Mouse (Mus musculus): ENCODE data around the gene Ier5. TPM values are rescaled to one million over a fixed set of nuclear protein-coding genes. Genes with fewer than 3 reads are reported as not detected.
A peak's percentile ranks its signal among the peaks of the same experiment; 100 is the strongest.

Ier5 gene
- total and polyA plus RNA-seq, 3 experiments = 7.2 to 7.4 TPM; not detected in 1

DNA sequence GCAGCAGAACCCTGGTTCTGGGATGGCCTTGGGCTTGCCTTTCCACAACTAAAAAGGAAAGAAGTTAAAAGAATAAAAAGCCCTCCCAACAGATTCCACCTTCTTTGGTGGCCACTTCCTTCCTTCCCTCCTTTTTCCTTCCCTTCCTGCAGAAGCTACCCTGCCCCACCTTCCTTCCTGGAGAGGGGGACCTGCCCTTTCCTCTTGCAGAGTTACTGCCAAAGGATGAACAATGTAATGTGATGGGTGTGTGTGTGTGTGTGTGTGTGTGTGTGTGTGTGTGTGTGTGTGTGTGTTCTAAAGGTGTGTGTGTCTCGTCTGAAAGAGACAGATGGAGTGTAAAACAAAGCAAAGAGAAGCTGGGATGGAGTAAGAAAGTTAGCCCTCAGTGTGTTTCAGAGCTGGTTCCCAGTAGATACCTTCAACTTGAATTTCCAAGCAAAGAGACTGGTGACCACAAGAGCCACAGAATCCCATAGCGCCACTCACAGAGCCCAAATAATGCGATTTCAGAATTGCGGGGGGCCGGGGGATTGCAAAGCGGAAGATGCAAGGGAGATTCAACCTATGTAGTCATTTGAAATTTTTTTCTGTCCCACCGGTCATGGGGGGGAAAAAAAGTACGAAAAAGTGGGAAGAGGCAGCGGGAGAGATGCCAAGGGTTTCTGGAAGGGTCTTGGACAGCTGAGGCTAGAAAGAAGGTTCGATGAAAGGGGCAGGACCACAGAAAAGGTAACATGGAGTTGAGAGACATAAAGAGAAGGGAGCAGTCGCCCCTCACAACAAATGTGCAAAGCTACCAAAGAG, 17.1 kb downstream of the Ier5 start:
- H3K27ac ChIP-seq (ENCODE audit: control insufficient read depth, low read depth, low read length) = peak overlapping the region; percentile 58

DNA sequence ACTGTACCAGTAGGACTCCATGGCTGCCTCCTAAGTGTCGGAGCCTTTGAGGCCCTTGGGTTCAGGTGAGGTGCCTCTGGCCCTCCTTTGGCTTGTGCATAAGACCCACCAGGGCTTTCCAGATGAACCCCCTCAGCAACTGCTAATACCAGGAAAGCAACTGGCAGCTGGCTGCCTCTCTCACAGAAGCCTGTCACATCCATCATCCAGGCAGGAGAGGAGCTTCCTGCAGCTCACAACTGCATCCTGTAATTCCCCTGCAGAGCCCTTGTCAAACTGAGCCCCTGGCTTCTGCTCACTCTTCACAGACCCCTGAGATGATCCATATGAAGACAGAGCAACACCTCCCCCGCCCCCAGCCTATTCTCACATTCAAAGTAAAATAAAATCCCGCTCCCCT, 21.8 kb downstream of the Ier5 start:
- Histone ChIP-seq H3K27ac (ENCODE audit: control insufficient read depth, low read depth, low read length) (no peak overlapping the region), H3K4me3 (ENCODE audit: control insufficient read depth in 1 of 2, insufficient read depth in 1 of 2, low read depth in 2 of 2, low read length in 2 of 2) (no peak overlapping the region), H3K36me3 (ENCODE audit: control insufficient read depth in 1 of 2, insufficient read depth in 2 of 2, low read length in 2 of 2) (peaks cover 0 to 2% of the 10 kb centered on the region in 2 experiments; a peak in 2 of 4 replicates), H3K27me3 (ENCODE audit: control insufficient read depth in 1 of 2, insufficient read depth in 2 of 2, low read length in 2 of 2) (no peaks in the 10 kb centered on the region), H3K4me1 (ENCODE audit: control insufficient read depth in 1 of 2, insufficient read depth in 2 of 2, low read length in 2 of 2) (peaks cover 3 to 9% of the 10 kb centered on the region in 2 experiments; a peak in 3 of 4 replicates), H3K79me2 (ENCODE audit: control insufficient read depth, insufficient read depth, low read length, poor library complexity) (no peaks in the 10 kb centered on the region), H3K9ac (ENCODE audit: control insufficient read depth, low read depth, low read length, poor library complexity, severe bottlenecking) (no peak overlapping the region), H3K9me3 (replicated peaks; ENCODE audit: insufficient read depth, low read length) (no peaks in the 10 kb centered on the region)
- no peak for DNase-seq (ENCODE audit: low read depth, low spot score)
- TF ChIP-seq MAX (IDR thresholded peaks at IDR 0.05; ENCODE audit: low read length) (no peak), RCOR1 (IDR thresholded peaks at IDR 0.05; ENCODE audit: low read depth, low read length) (no peak), ETS1 (IDR thresholded peaks at IDR 0.05; ENCODE audit: low read depth, low read length) (no peak), UBTF (IDR thresholded peaks at IDR 0.05; ENCODE audit: borderline replicate concordance, insufficient read depth, low read depth, low read length) (no peak), TAL1 (IDR thresholded peaks at IDR 0.05; ENCODE audit: low read length) (no peak), HCFC1 (IDR thresholded peaks at IDR 0.05; ENCODE audit: low read depth, low read length) (no peak), MAZ (IDR thresholded peaks at IDR 0.05; ENCODE audit: low read depth, low read length) (no peak), EP300 (IDR thresholded peaks at IDR 0.05; ENCODE audit: low read depth in 1 of 2, low read length in 2 of 2) (no peak), ELF1 (IDR thresholded peaks at IDR 0.05; ENCODE audit: low read depth, low read length) (no peak), CHD1 (IDR thresholded peaks at IDR 0.05; ENCODE audit: low read depth, low read length) (no peak), MEF2A (IDR thresholded peaks at IDR 0.05; ENCODE audit: extremely low read depth, insufficient replicate concordance, low read depth, low read length, poor library complexity, severe bottlenecking) (no peak), KAT2A (conservative IDR thresholded peaks at IDR 0.05; ENCODE audit: low read depth, low read length) (no peak), ZMIZ1 (IDR thresholded peaks at IDR 0.05; ENCODE audit: low read depth, low read length) (no peak), ZKSCAN1 (IDR thresholded peaks at IDR 0.05; ENCODE audit: low read depth, low read length) (no peak)

More for the DNA sequence above, 17.1 kb downstream of the Ier5 start:
- Histone ChIP-seq H3K36me3 (ENCODE audit: control insufficient read depth in 1 of 2, insufficient read depth in 2 of 2, low read length in 2 of 2) (peaks cover 0 to 26% of the 10 kb centered on the region in 2 experiments; a peak in 2 of 4 replicates), H3K4me1 (ENCODE audit: control insufficient read depth in 1 of 2, insufficient read depth in 2 of 2, low read length in 2 of 2) (peaks cover 16 to 44% of the 10 kb centered on the region in 2 experiments), H3K4me3 (ENCODE audit: control insufficient read depth in 1 of 2, insufficient read depth in 1 of 2, low read depth in 2 of 2, low read length in 2 of 2) (peak overlapping the region; percentile 54 to 60), H3K27me3 (ENCODE audit: control insufficient read depth in 1 of 2, insufficient read depth in 2 of 2, low read length in 2 of 2) (no peaks in the 10 kb centered on the region), H3K9ac (ENCODE audit: control insufficient read depth, low read depth, low read length, poor library complexity, severe bottlenecking) (peak overlapping the region; percentile 80), H3K9me3 (replicated peaks; ENCODE audit: insufficient read depth, low read length) (no peaks in the 10 kb centered on the region), H3K79me2 (ENCODE audit: control insufficient read depth, insufficient read depth, low read length, poor library complexity) (no peaks in the 10 kb centered on the region; the same call in 1 of the 2 replicates)
- DNase-seq (ENCODE audit: low read depth, low spot score) = no peak
- TF ChIP-seq SIN3A (IDR thresholded peaks at IDR 0.05; ENCODE audit: low read length) = no peak
- TF ChIP-seq MEF2A (IDR thresholded peaks at IDR 0.05; ENCODE audit: extremely low read depth, insufficient replicate concordance, low read depth, low read length, poor library complexity, severe bottlenecking) = no peak
- TF ChIP-seq TBP (IDR thresholded peaks at IDR 0.05; ENCODE audit: low read depth, low read length) = no peak
- TF ChIP-seq MAZ (IDR thresholded peaks at IDR 0.05; ENCODE audit: low read depth, low read length) = no peak
- no peak for TF ChIP-seq TCF12 (IDR thresholded peaks at IDR 0.05; ENCODE audit: low read depth, low read length)
- no peak for TF ChIP-seq CTCF (IDR thresholded peaks at IDR 0.05 in 2 of 3, conservative IDR thresholded peaks at IDR 0.05 in 1 of 3; ENCODE audit: control insufficient read depth in 1 of 3, insufficient read depth in 1 of 3, low read depth in 2 of 3, low read length in 3 of 3, poor library complexity in 1 of 3, severe bottlenecking in 1 of 3)
- TF ChIP-seq USF2 (IDR thresholded peaks at IDR 0.05; ENCODE audit: borderline replicate concordance in 1 of 2, insufficient read depth in 1 of 2, low read depth in 1 of 2, low read length in 2 of 2) = no peak
- TF ChIP-seq MAFK (IDR thresholded peaks at IDR 0.05; ENCODE audit: borderline replicate concordance, low read depth, low read length) = no peak
- no peak for TF ChIP-seq BHLHE40 (IDR thresholded peaks at IDR 0.05; ENCODE audit: borderline replicate concordance, low read depth, low read length)
- no peak for TF ChIP-seq GABPA (IDR thresholded peaks at IDR 0.05; ENCODE audit: low read depth, low read length)
- no peak for TF ChIP-seq KAT2A (conservative IDR thresholded peaks at IDR 0.05; ENCODE audit: low read depth, low read length)
- no peak for TF ChIP-seq NRF1 (IDR thresholded peaks at IDR 0.05; ENCODE audit: insufficient read depth, low read depth, low read length, poor library complexity, severe bottlenecking)
- no peak for TF ChIP-seq ELF1 (IDR thresholded peaks at IDR 0.05; ENCODE audit: low read depth, low read length)
- no peak for TF ChIP-seq GATA1 (IDR thresholded peaks at IDR 0.05; ENCODE audit: low read depth, low read length)

Measured in MEL (cell line).